Mouse (Mus musculus) lung, postnatal 0 days (tissue): ENCODE measurements around the gene D3Ertd751e. TPM values are rescaled to one million over a fixed set of nuclear protein-coding genes. Genes with fewer than 3 reads are reported as not detected.

ENCODE experiments used
- ATAC-seq: fragments of 200-750 bp; cut with Nextera tagmentation; 2 replicates; pipeline ENCODE4 v1.8.0; 2017; ENCODE audit warnings: moderate library complexity
- DNase-seq: peaks from one replicate; pipeline ENCODE4 v3.0.0-alpha.2; 2016; ENCODE audit warnings: low spot score
- H3K27ac ChIP-seq: fragments of 300-500 bp; sonication (generic); 2 replicates; pipeline ENCODE4 v1.5.1; 2014; ENCODE audit warnings: antibody characterized with exemption, mild to moderate bottlenecking, low read length, mixed read lengths
- H3K27me3 ChIP-seq: fragments of 300-500 bp; sonication (generic); replicated peaks from 2 replicates; pipeline ENCODE4 v1.6.1; 2014; ENCODE audit warnings: low read length, mixed read lengths; ENCODE audit not compliant: insufficient read depth
- H3K36me3 ChIP-seq: fragments of 300-500 bp; sonication (generic); 2 replicates; pipeline ENCODE4 v1.6.1; 2014; ENCODE audit warnings: low read length, mixed read lengths; ENCODE audit not compliant: insufficient read depth
- H3K4me1 ChIP-seq: fragments of 300-500 bp; sonication (generic); 2 replicates; pipeline ENCODE4 v1.6.1; 2014; ENCODE audit warnings: antibody characterized with exemption, low read depth, low read length, mixed read lengths; ENCODE audit not compliant: insufficient read depth
- H3K4me2 ChIP-seq: fragments of 300-500 bp; sonication (generic); replicated peaks from 2 replicates; pipeline ENCODE4 v1.6.1; 2014; ENCODE audit warnings: low read depth, mild to moderate bottlenecking, low read length, moderate library complexity, mixed read lengths
- H3K4me3 ChIP-seq: fragments of 300-500 bp; sonication (generic); 2 replicates; pipeline ENCODE4 v1.5.1; 2014; ENCODE audit warnings: low read depth, low read length
- H3K9ac ChIP-seq: fragments of 300-500 bp; sonication (generic); replicated peaks from 2 replicates; pipeline ENCODE4 v1.6.1; 2014; ENCODE audit warnings: low read depth, mild to moderate bottlenecking
- H3K9me3 ChIP-seq: fragments of 300-500 bp; sonication (generic); 2 replicates; pipeline ENCODE4 v1.6.1; 2016; ENCODE audit warnings: low read length, mixed read lengths
- CTCF ChIP-seq: IDR thresholded peaks from 2 replicates; pipeline ENCODE4 v1.5.1; 2016; ENCODE audit warnings: antibody characterized with exemption, mild to moderate bottlenecking
- EP300 ChIP-seq: IDR thresholded peaks from 2 replicates; pipeline ENCODE4 v1.6.1; 2016; ENCODE audit warnings: antibody characterized with exemption, mild to moderate bottlenecking, control low read depth
- WGBS: fragments of 180-500 bp; shearing (Covaris S2); extraction: QIAGEN DNeasy Blood & Tissue Kit; methylation state at CpG from one replicate; pipeline ENCODE4 v1.1.7; 2014; 5-methylcytosine and 5-hydroxymethylcytosine counted together
- polyA plus RNA-seq: library from polyadenylated mRNA; unstranded; fragments of >200 nt; fragmentation: Nextera tagmentation; extraction: Ambion mirVana; gene quantifications from 2 replicates; pipeline ENCODE4 v1.2.1, GENCODE M21; 2015

D3Ertd751e gene
- polyA plus RNA-seq: 6.4 TPM in 2 replicates

- under 1% methylated on average over 64 of the region's 66 CpGs for WGBS
- Histone ChIP-seq H3K9ac (peak within 1 kb of the TSS; percentile 71), H3K4me2 (peak within 1 kb of the TSS; percentile 75), H3K4me1 (no peaks in the 10 kb centered on the region), H3K27ac (peak within 1 kb of the TSS; percentile 88), H3K4me3 (peak within 1 kb of the TSS; percentile 74), H3K9me3 (no peaks in the 10 kb centered on the region), H3K27me3 (no peaks in the 10 kb centered on the region), H3K36me3 (no peaks in the 10 kb centered on the region)
- DNase-seq (peak; percentile 98), ATAC-seq (peak; percentile 100)
- TF ChIP-seq EP300: no peak
- peak; percentile 11; the same call in 1 of the 2 replicates for TF ChIP-seq CTCF
These were observed at the start of gene D3Ertd751e, which contains the start of gene Sclt1 for GRCm38 (mm10) chr3:41742278-41742934. D3Ertd751e (plus strand) TSS chr3:41742611. Sclt1 (minus strand) TSS chr3:41742514.

GRCm38 (mm10) chr3:41695681-41696080 is 46.7 kb upstream of the D3Ertd751e start:
- H3K27me3 ChIP-seq: no peaks in the 10 kb centered on the region
- H3K4me3 ChIP-seq: no peak overlapping the region
- TF ChIP-seq EP300: no peak
- no peak for TF ChIP-seq CTCF
- H3K36me3 ChIP-seq: no peaks in the 10 kb centered on the region
- no peaks in the 10 kb centered on the region for H3K9me3 ChIP-seq
- no peak overlapping the region for H3K9ac ChIP-seq
- no peak for DNase-seq
- 83% methylated on average over 1 of the region's 1 CpGs for WGBS
- no peaks in the 10 kb centered on the region for H3K4me1 ChIP-seq
- H3K4me2 ChIP-seq: no peak overlapping the region
- no peak overlapping the region for H3K27ac ChIP-seq
- ATAC-seq: no peak

- Histone ChIP-seq H3K4me2 (peak overlapping the region; percentile 75), H3K27me3 (no peaks in the 10 kb centered on the region), H3K4me1 (no peaks in the 10 kb centered on the region), H3K9me3 (no peaks in the 10 kb centered on the region), H3K36me3 (no peaks in the 10 kb centered on the region), H3K4me3 (peak overlapping the region; percentile 74), H3K27ac (peak overlapping the region; percentile 88), H3K9ac (peak overlapping the region; percentile 71)
- DNase-seq: peak; percentile 40
- ATAC-seq: no peak
- TF ChIP-seq CTCF (no peak), EP300 (no peak)
- under 1% methylated on average over 39 of the region's 39 CpGs for WGBS
These were observed 672 bp upstream of the D3Ertd751e start for GRCm38 (mm10) chr3:41741601-41742277.

- H3K4me3 ChIP-seq: no peak overlapping the region
These were observed 1.0 kb downstream of the D3Ertd751e start for GRCm38 (mm10) chr3:41743436-41743835.

GRCm38 (mm10) chr3:41754556-41754955 is 12.1 kb downstream of the D3Ertd751e start:
- no peak for ATAC-seq
- Histone ChIP-seq H3K4me2 (no peak overlapping the region), H3K36me3 (no peaks in the 10 kb centered on the region), H3K4me3 (no peak overlapping the region), H3K27me3 (no peaks in the 10 kb centered on the region), H3K27ac (no peak overlapping the region), H3K9ac (no peak overlapping the region), H3K4me1 (no peaks in the 10 kb centered on the region), H3K9me3 (no peaks in the 10 kb centered on the region)
- DNase-seq: no peak
- no peak for TF ChIP-seq CTCF
- TF ChIP-seq EP300: no peak
- 71% methylated on average over 2 of the region's 2 CpGs for WGBS

More at GRCm38 (mm10) chr3:41743436-41743835, 1.0 kb downstream of the D3Ertd751e start:
- Histone ChIP-seq H3K27ac (no peak overlapping the region), H3K9ac (no peak overlapping the region), H3K4me2 (no peak overlapping the region; the same call in 1 of the 2 replicates), H3K9me3 (no peaks in the 10 kb centered on the region), H3K36me3 (no peaks in the 10 kb centered on the region), H3K27me3 (no peaks in the 10 kb centered on the region), H3K4me1 (no peaks in the 10 kb centered on the region)
- DNase-seq (peak; percentile 33), ATAC-seq (no peak)
- 27% methylated on average over 6 of the region's 6 CpGs for WGBS
- TF ChIP-seq CTCF (peak; percentile 54), EP300 (no peak)

- H3K27me3 ChIP-seq: no peaks in the 10 kb centered on the region
- no peak for TF ChIP-seq EP300
- no peak for TF ChIP-seq CTCF
These were observed 19.7 kb downstream of the D3Ertd751e start for GRCm38 (mm10) chr3:41762091-41762490.

More at GRCm38 (mm10) chr3:41762091-41762490, 19.7 kb downstream of the D3Ertd751e start:
- 86% methylated on average over 3 of the region's 3 CpGs for WGBS
- DNase-seq (no peak), ATAC-seq (no peak)
- no peaks in the 10 kb centered on the region for H3K36me3 ChIP-seq
- no peaks in the 10 kb centered on the region for H3K4me1 ChIP-seq
- no peak overlapping the region for H3K9ac ChIP-seq
- H3K27ac ChIP-seq: no peak overlapping the region
- no peak overlapping the region for H3K4me2 ChIP-seq
- H3K4me3 ChIP-seq: no peak overlapping the region
- H3K9me3 ChIP-seq: no peaks in the 10 kb centered on the region
